Mouse (Mus musculus) gastrocnemius, postnatal 10 days (tissue): ENCODE data around the gene Gtf2a2. TPM values are rescaled to one million over a fixed set of nuclear protein-coding genes. Genes with fewer than 3 reads are reported as not detected.

Experiments used
- DNase-seq: peaks from one replicate; pipeline ENCODE4 v3.0.0; 2021; ENCODE audit warnings: mixed read lengths
- long read RNA-seq, 2 experiments: library from polyadenylated mRNA; stranded (forward); transcript quantifications; one replicate each; pipeline ENCODE4 v2.0.0; 2021
- total RNA-seq, 2 experiments: library from RNA; stranded (reverse); gene quantifications; 2 replicates each; pipeline ENCODE4 v1.2.3; 2021

The Gtf2a2 gene
- total RNA-seq = 10 to 100 TPM; 58.5 to 62.1 TPM
- long read RNA-seq, experiment 1, transcript Gtf2a2-202 (5 exons, 893 nt) = major isoform, 20 of 26 reads
- long read RNA-seq, experiment 1, partial matches to known transcripts = 1 of 26 reads
- long read RNA-seq, experiment 1, other reads (novel, unspliced or antisense) = 3 of 26 reads
- long read RNA-seq, experiment 2, transcript Gtf2a2-202 (5 exons, 893 nt) = major isoform, 15 of 18 reads
- long read RNA-seq, experiment 2, partial matches to known transcripts = 0 of 18 reads
- long read RNA-seq, experiment 2, other reads (novel, unspliced or antisense) = 1 of 18 reads

DNA sequence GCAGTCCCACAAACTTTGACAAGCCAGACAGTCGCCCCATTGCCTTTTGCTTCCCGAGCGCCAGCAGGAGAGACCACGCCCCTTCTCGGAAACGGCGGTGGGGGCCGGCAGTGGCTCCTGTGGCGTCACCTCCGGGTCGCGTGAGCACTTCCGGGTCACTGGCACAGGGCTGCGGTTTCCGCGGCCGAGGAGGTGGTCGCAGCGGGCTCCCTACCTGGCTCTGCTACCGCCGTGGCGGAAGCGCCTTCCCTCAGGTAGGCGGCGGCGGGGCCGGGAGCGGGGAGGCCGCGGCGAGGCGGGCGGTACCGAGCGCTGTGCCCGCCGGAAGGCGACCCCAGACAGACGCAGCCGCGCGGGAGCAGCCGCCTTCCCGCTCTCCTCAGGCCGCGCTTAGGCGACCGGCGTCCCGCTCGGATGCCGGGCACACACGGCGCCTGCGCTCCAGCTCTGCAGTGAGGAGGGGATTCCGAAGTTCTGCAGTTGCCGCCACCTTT, at the start of gene Gtf2a2:
TSS of gene Gtf2a2 (plus strand) at position 143 of the 494 bp plus-strand sequence.
- peak; percentile 95 for DNase-seq

DNA sequence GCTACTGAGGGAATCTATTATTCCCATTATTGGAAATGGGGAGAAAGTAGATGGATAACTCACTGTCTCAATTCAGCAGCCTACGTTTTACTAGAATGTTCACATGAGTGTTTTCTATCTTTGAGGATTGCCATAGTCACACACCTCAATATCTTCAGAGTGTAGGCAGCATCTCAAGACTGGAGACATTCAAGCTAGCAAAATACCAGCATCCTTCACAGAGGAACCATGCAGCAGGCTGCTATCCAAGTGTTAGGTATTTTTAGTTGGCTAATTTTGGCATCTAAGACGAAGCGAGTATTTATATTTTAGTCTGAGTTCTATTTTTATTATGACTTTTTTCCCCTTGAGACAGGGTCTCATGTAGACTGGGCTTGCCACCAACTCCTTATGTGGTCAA, 48.0 kb upstream of the Gtf2a2 start:
- no peak for DNase-seq

DNA sequence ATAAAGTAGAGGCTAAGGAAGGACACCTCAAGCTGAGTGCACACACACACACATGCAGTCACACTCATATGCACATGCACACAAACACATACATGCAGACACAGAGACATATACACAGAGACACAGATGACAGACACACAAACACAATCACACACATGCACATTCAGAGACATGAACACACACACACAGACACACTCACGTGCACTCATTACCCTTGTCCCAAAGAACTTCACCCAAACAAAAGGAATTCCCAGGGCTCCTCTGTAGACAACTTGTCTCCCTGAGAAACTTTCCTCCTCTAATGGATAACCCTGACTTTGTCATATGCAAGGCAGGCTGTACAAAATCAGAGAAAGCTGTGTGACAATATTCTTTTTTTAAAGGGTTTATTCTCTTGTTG, 26.8 kb upstream of the Gtf2a2 start:
- no peak for DNase-seq

DNA sequence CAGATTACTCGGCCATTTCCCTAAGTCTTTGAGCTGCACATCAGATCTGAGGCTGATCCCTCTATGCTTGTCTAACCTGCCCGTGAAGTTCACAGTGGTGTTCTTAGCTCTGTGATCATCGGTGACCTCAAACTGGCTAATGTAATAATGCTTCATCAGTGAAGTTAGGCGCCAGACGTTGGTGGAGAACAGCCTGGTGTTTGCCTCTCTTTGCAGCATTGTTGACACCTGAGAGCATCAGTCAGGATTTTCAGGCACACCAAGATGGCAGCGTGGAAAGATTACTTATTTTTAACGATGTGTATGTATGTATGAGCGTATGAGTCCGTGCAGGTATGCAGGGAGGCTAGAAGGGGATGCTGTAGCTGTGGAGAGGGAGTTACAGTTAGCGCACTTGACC, 26.3 kb upstream of the Gtf2a2 start:
- DNase-seq = no peak

DNA sequence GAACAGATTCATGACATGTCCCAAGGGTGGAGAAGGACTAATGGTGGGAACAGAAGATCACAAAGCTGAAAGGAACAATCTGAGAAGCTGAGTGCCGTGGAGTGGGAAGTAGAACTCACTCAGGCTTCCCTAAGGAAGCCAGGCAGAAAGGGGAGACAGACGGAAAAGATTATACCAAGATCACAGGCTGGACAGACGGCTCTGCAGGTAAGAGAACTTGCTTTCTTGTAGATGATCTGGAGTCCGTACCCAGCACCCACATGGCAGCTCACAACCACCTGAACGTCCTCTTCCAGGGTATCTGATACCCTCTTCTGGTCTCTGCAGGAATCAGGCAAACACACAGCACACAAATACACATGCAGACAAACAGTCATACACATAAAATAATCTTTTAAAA, 25.8 kb upstream of the Gtf2a2 start:
- DNase-seq = no peak

- peak; percentile 53 for DNase-seq
These were observed 24.8 kb upstream of the Gtf2a2 start for GRCm38 (mm10) chr9:69987579-69987978.

DNA sequence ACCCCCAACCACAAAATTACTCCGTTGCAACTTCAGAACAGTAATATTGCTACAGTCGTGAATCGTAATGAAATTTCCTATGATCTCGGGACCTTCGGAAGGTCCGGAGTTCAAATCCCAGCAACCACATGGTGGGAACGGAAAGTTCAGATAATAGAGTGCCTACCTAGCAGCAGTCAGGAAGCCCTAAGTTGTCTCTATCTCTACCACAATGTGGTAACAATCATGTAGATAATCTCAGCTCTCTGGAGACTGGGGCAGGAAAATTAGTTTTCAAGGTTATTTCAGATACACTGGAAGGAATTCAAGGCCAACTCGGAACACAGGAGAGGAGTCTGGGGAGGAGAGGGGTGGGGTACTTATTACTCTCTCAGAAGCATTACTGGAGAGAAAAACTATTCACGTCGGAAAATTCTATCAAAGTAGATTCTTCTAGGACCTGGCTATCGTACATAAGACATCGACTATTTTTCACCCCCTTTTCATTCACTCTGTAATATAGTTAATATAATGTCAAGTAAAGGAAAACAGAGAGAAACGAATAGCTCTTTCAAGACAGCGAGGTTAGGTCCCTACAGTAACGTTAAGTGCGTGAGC, 23.5 kb upstream of the Gtf2a2 start:
- DNase-seq = no peak

DNA sequence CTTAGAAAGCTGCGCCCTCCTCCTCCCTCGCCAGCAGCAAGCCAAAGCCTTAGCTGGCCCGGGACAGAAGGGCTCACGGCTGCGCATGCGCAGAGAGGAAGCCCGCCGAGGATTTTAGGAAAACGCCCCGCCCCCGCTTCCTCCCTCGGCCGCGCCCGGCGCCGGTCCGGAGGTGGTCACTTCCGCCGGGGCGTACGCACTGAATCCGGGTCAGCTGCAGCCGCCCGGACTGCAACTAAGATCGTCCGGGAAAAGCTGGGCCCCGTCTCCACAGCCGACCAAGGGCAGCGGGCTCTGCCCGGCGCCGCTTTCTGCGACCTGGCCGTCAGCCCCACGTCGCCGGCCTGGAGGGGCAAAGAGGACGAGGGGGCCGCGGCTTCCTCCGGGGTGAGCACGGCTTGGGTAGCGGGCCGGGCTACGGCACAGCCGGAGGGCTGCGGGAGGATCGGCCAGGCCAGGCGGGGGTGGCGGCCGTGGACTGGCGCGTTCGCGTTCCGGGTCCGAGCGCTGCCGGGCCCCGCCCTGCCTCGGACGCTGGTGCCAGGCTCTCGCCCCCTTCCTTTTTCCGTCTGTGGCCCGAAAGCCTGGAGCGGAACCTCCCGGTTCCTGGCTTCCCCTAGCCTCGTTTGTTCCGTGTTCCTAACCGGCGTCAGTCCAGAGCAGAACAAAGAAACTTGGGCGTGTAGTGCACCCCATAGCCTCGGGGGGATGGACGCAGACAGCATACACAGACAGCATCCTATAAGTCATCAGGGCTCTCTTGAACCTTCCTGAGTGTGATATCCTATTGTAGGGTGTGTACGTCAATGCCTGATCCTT, 22.8 kb upstream of the Gtf2a2 start, which contains the start of gene Bnip2:
TSS of gene Bnip2 (plus strand) at position 164 of the 819 bp plus-strand sequence.
- peak; percentile 99 for DNase-seq

DNA sequence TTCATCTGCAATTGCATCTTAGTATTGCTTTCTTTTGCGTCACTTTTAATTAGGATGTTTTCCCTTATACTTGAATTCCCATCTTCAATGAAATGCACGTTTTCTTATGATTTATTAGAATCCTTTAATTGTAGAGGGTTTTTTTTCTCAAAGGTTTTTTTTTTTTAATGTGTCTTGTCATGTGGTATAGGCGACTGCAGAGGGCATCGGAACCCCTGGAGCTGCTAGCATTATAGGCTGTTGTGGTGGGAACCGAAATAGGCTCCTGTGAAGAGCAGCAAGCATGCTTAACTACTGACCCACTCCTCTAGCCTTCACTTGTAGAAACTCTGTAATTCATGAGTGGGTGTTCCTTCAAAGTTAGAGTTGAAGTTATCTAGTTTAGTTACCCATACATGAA, 22.0 kb upstream of the Gtf2a2 start:
- no peak for DNase-seq

DNA sequence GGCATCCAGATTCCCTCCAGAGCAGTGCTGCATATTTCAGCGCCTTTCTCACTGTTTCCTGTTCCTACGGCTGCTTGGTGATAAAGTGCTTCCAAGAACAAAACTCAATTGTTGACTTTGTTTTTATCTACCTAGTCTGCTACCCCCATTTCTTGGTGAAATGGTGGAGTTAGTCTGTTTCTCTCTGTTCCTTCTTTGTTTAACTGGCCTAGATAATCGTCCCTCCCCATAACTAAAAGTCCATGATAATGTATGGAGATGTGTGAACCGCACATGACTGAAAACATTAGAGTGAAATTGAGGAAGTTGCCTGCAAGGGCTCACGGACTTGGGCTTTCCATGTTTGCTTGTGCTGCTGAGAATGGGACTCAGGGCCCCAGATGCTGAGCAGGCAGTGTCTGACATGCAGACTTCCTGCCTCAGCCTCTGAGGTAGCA, 19.5 kb upstream of the Gtf2a2 start:
- DNase-seq = no peak

GRCm38 (mm10) chr9:69993479-69993878, 18.9 kb upstream of the Gtf2a2 start:
- DNase-seq = no peak

DNA sequence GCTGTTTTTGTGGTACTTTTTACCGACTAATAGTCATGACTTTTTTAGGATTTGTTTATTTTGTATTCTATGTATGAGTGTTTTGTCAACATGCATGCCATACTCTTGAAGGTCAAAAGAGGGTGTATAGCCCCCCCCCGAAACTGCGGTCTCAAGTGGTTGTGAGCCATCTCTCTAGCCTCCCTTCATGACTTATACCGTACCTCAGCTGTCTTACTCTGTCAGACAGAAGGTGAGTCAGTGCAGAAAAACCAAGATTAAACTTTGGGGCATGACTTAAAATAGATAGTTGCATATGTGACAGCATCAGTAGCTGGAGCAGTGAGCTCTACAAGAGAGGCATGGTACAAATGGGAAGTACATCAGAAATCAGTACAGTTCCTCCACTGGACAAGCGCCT, 17.8 kb upstream of the Gtf2a2 start:
- DNase-seq = no peak

- DNase-seq = no peak
These were observed 13.0 kb upstream of the Gtf2a2 start for GRCm38 (mm10) chr9:69999318-69999717.

GRCm38 (mm10) chr9:70003516-70003915, 8.8 kb upstream of the Gtf2a2 start:
- no peak for DNase-seq

GRCm38 (mm10) chr9:70006984-70007383, 5.4 kb upstream of the Gtf2a2 start:
- no peak for DNase-seq

GRCm38 (mm10) chr9:70007506-70008248, 4.7 kb upstream of the Gtf2a2 start:
- no peak for DNase-seq

DNA sequence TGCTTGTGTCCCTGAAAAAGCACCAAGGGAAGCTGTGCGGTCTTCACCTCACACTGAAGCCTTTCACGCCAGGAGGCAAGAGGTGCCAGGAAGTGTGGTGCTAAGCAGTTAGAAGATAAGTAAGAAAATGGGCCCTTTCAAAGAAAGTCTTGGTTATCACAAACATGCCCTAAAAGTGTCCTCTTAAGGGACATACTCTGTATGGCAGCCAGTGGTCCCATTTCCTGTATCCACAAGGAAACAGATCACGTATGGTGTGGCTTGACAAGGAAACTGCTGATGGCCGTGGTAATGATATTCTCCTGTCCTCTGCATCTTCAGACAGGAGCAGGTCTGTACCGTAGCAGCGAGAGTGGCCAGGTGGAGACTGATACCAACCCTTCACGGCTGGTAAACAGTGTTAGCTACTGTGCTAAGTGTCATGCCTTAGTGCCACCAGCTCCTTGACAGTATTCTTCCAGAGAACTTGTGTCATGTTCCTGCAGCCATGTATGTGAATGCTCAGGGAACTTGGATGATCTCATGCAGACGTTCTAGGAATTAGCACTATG, 2.5 kb upstream of the Gtf2a2 start:
- no peak for DNase-seq

DNA sequence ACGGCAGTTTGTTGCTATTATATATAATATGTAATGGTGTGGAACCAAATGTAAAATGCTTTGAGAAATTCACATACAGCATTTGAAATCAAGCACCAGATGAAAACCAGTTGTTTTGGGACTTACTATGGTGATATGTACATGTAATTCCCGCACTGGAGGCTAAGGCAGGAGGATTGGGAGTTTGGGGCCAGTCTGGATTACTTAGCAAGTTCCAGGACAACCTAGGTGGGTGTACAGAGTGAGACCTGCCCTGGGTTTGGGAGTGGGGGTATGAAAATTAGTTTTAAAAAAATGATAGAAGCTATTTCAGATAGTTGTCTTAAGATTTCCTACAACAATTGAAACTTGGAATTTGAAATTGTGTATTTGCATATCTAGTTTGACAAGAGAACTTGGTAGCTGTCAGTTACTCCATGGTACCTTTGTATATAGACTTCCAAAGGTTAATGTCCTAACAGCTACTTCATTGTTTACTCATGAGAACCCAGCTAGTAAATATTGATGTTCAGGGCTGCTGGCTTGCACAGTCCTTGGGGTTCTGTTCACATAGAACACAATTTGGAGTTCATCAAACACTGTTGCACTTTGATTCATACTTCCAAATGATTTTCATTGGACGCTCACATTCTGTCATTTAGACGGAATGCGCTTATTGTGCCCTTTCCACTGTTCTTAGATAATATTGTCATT, 1.4 kb upstream of the Gtf2a2 start:
- no peak for DNase-seq

GRCm38 (mm10) chr9:70011537-70012407, 578 bp upstream of the Gtf2a2 start:
- DNase-seq = no peak

DNA sequence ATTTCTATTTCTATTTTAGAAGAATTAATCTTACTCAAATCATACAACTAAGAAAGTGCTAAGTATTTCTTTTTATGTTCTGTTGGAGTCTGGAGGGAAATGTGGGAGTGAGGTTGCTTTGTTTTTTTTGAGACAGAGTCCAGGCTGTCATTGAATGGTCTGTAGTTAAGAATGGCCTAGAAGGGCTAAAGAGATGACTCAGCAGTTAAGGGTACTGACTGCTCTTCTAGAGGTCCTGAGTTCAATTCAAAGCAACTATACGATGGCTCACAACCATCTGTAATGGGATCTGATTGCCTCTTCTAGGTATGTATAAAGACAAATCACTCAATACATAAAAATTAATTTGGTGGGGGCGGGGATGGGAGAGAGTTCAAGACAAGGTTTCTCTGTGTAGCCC, 3.3 kb downstream of the Gtf2a2 start:
- no peak for DNase-seq
